Mouse (Mus musculus): ENCODE measurements around the gene Gstp3.

Gene Gstp3

DNA sequence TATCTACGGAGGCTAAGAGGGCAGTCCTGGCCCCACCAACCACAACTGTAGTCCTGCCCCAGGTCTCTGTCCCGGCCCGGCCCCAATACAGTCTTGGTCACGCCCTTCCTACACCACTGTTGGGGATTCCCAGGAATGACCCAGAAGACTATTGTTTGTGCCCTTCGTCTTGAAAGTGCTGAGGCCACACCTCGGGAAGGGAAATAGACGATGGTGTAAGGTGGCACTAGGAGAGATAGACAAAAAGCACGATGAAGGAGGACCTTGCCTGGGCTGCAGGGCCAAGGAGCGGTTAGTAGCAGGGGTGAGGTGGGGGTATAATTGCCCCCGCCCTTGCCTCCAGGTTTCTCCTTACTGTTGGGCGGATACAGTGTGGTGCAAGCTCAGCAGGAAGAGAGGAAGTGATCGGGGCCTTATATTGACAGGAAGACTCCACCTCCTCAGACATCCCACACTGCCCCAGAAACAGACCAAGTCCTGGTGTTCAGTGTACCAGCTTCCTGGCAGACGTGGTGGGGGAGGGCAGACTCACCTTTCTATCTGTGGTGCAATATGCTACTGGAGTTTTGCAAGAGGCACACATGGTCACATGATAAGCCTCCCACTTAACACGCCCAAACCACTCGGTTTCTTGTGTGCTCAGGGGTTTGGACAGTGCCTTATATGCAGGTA lies at the start of gene Gstp3:
Gene Gstp3 (minus strand): TSS at position 501 of the 672 bp plus-strand sequence.
- DNase-seq (ENCODE audit: low read depth, low spot score): peak; percentile 88

DNA sequence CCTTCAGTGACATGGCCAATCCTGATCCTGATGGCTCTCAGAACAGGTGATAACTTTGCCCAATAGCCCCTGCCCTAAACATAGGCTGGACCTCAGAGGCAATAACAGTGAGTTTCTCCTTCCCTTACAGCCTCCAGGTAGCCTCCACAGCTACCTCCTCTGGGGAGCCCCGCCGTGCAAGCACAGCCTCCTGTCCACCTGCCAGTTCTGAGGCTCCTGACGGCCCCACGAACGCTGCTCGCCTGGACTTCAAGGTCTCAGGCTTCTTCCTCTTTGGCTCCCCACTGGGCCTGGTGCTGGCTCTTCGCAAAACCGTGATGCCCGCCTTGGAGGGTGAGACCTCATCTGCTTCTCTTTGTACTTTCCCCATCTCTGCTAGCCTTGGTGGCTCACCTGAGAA lies 49.2 kb upstream of the Gstp3 start:
- DNase-seq (ENCODE audit: low read depth, low spot score): no peak

DNA sequence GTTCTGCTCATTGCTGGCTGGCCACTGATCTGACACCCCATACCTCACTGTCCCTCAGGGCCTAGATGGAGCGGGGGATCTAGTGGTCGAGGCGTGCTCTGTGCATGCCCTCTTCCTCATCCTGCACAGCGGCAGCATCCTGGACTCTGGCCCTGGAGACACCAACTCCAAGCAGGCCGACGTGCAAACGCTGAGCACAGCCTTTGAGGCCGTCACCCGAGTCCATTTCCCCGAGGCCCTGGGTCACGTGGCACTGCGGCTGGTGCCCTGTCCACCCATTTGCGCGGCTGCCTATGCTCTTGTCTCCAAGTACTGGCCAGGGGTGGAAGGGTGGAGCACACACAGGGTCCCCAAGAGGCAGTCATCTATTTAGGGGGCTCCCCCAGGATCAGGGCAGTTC lies 47.3 kb upstream of the Gstp3 start:
- no peak for DNase-seq (ENCODE audit: low read depth, low spot score)

DNA sequence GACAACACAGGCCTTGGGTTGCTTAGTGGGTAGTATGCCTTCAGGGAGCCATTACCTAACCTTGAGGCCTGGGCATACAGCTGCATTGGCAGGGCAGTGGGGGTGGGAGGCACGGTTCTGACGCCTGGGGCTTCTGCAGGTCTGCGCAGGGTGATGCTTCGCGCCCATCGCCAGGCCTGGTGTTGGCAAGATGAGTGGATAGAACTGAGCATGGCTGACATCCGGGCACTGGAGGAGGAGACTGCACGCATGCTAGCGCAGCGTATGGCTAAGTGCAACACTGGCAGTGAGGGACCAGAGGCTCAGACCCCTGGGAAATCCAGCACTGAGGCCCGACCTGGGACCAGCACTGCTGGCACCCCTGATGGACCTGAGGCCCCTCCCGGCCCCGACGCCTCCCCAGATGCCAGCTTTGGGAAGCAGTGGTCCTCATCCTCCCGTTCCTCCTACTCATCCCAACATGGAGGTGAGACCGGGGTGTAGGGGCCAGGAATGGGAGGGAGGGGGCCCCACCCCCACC lies 45.4 kb upstream of the Gstp3 start:
- DNase-seq (ENCODE audit: low read depth, low spot score): no peak

DNA sequence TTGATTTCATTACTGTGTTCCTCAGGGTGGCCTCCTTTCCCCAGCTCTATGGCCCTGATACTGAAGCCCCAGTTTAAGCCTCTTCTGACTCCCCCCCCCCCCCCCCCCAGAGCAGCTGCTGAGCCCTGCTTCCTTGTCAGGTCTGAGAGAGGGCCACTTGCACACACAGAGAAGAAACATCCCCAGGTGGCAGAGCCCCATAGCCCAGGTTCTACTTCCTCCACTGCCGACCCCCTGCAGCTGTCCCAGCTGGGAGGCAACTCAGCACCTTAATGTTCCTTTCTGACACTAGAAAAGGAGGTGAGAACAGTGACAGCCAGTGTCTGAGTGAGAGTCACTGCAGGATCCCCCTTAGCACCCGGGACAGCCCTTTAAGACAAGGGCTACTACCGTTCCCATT lies 44.4 kb upstream of the Gstp3 start:
- DNase-seq (ENCODE audit: low read depth, low spot score): no peak

DNA sequence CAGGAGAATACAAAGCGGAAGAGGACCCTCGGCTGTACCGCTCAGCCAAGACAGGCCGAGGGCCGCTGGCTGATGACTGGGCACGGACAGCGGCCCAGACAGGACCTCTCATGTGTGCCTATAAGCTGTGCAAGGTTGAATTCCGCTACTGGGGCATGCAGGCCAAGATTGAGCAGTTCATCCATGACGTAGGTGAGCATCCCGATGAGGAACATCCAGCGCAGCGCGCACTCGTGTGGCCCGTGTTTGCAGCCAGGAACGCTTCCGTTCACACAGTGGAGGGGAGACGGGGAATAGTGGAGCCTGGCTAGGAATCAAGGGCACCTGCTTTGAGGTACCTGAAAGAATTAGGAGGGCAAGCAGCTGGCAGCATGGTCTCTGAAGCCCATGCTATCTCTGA lies 43.9 kb upstream of the Gstp3 start:
- no peak for DNase-seq (ENCODE audit: low read depth, low spot score)

DNA sequence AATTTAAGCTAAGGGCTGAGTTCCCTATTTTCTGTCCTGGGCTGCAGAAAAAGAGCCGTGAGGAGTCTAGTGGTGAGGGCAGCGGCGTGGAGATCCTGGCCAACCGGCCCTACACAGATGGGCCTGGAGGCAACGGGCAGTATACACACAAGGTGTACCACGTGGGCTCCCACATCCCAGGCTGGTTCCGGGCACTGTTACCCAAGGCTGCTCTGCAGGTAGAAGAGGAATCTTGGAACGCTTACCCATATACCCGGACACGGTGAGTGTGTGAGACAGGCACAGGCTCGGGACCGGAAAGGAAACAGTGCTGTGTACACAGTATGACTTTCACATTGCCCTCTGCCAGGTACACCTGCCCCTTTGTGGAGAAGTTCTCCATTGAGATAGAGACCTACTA lies 43.3 kb upstream of the Gstp3 start:
- no peak for DNase-seq (ENCODE audit: low read depth, low spot score)

DNA sequence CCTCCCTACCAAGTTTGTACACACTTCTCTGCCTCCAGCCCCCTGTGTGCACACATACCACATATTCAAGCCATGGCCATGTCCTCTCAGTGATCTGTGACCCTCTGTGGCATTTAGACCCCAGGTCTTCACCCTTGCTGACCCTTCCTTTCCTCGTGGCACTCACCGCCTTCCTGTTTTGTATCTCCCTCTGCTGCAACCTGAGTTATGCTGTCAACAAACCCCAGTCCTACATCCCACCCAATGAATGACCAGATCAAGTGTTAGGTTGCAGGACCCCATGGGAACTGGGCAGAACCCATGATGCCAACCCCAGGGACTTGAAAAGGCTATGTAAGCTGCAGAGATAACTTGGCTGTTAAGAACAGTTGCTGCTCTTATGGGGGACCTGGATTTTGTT lies 42.7 kb upstream of the Gstp3 start:
- DNase-seq (ENCODE audit: low read depth, low spot score): no peak

DNA sequence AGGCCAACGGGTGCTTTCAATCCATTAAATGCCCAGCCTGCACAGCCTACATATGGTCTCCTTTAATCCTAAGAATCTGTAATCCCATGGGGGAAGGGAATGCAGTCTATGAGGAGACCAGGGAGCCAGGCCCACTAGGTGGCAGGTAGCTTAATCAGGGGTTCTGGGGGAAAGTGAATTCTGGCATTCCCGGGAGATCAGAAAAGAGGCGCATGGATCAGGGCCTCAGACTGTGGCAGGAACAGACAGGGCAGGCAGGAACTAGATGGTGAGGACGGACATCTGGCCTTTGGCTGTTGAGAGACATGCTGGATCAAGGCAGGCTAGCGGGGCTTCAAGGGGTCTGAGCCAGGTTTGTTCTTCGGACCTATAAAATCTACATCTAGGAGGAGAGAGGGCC lies 42.1 kb upstream of the Gstp3 start:
- no peak for DNase-seq (ENCODE audit: low read depth, low spot score)

DNA sequence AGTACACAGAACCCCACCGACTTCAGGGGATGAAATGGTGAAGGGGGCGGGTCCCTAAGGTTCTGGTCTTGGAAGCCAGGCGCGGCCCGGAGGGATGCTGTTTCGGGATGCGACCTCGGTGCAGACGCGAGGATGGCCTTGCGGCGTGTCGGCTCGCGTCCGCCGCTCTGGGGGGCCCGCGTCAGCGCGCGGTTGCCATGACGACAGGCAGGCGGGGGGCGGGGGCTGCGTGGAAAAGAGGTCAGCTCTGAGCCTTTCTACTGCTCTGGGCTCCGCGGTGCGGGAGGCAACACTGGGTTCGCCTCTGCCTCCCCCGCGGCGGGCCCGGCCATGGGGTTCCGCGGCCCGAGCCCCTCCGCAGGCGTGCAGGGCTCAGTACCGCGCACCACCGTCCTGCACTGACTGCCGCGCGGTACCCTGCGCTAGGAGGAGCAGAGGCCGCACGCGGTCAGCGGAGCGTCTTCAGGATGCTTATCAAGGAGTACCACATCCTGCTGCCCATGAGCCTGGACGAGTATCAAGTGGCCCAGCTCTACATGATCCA lies 41.4 kb upstream of the Gstp3 start:
- peak; percentile 49 for DNase-seq (ENCODE audit: low read depth, low spot score)

DNA sequence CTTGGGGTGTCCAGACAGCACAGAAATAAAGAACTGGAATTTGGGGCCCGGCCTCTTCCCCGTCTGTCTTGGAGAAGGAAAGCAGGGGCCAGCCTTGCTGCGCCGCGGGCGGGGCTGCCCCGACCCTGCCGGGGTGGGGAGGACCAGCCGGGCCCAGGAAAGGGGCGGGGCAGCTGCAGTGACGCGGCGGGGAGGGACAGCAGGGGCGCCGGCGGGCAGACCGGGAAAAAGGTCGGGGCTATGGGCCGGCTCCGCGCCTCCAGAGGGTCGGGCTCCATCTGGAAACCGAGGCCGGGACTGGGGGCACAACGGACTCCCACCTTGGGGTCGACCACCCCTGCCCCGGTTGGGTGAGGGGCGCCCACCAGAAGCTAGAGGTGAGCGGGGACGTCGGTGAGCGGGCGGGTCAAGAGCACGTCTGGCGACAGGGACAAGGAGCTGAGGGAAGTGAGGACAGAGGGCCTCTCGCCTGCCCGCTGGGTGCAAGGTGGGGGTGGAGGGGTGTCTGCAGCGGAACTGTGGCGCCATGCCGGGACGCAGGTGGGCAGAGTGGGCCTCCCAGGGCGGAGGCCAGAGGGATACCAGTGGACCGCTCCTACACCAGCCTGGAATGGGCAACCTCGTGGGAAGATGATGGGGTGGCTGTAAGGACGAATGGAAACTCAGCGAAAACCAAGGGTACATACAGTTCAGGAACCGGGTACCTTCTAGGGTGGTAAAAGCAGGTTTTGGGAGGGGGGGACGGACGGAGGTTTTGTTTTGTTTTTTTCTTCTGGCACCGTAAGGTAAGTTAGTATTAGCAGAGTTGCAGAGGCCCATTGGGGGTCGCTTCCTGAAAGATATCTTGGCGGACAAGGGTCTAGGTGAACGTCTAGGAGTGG lies 40.7 kb upstream of the Gstp3 start, which contains the start of gene Pitpnm1:
Gene Pitpnm1 (plus strand): TSS at position 162 of the 881 bp plus-strand sequence.
- DNase-seq (ENCODE audit: low read depth, low spot score): no peak

DNA sequence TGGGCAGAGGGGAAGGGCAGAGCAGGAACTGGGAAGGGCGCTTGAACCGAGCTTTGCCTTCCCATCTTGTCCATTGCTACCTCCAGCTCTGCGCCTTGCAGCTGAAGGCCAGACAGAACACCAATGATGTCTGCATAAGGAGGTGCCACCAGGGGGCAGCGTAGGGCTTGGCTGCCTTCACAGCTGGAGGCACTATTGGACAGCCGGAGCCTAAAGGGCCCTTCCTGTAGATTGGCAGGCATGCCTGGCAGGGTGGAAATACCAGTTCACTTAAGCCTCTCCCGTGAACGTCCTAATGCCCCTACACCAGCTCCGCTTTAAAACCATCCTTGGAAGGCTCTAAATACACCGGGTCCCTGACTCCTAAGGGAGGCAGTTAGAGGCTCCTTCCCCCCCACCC lies 39.7 kb upstream of the Gstp3 start:
- DNase-seq (ENCODE audit: low read depth, low spot score): peak; percentile 82

DNA sequence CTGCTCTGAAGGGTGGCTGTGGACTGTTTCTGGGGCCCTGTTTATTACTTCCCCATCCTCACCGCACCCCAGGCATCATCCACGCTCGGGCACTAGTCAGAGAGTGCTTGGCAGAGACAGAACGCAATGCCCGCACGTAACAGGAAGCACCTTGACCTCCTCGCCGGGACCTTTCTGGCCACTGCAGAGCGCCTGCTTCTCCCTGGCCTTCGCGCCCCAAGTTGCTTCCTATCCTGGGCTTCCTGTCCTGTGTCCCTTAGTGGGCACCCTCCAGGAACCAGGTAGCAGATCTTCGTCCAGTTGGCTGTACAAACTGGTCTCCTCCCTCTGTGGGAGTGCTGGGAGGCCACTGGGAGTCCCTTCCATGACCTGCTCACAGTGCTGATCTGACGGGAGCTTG lies 39.1 kb upstream of the Gstp3 start:
- no peak for DNase-seq (ENCODE audit: low read depth, low spot score)

DNA sequence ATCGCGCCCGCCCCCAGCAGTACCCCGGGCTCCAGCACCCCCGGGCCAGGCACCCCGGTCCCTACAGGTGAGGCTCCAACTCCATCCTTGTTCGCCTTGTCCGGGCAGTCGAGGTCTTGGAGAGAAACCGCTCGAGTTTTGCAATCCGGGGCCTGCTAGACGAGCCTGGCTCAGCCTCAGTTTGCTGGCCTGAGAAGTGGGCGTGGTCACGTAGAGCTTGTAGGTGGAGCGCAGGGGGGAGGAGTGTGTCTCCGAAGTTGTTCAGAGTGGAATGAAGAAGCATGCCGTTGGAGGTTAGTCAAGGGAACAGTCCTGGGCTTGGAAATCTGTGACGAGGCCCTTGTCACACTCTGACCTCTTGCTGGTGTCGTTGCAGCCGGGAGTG lies 38.1 kb upstream of the Gstp3 start:
- peak; percentile 96 for DNase-seq (ENCODE audit: low read depth, low spot score)

DNA sequence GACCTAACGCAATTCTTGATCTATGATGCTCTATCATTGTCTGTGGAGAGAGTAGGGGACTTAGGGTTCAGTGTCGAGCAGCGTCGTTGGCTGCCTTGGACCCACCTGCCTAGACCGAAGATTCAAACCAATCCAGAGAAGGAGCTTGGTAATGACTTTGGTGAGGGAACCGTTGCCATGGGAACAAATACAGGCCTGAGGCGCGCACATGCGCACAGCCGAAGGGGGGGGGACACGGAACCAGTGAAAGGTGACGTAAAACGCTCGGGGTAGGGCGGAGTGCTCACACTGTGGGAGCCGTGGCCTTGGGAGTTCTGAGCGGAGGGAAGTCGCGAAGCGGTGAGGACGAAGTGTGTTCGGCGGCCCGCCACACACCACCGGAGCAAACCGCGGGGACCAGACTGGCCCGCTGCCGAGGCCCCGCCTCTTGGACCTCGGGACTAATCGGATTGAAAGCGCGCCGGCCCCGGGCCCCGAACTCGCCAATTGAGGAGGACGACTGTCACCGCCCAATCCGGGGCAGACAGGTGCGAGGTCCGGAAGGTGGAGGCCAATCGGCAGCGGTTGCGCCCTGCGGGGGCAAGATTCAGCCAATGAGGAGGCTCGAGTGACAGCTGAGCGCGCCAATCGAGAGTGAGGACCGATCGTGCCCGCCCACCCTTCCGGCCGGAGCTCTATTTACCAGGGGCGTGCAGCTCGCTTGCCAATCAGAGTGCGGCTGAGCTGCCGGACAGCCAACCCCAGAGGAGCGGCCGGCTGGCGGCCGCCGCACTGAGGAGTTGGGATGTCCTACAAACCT lies 37.5 kb upstream of the Gstp3 start, which contains the start of gene Cdk2ap2:
Gene Cdk2ap2 (plus strand): TSS at position 541 of the 799 bp plus-strand sequence.
- peak; percentile 99 for DNase-seq (ENCODE audit: low read depth, low spot score)

DNA sequence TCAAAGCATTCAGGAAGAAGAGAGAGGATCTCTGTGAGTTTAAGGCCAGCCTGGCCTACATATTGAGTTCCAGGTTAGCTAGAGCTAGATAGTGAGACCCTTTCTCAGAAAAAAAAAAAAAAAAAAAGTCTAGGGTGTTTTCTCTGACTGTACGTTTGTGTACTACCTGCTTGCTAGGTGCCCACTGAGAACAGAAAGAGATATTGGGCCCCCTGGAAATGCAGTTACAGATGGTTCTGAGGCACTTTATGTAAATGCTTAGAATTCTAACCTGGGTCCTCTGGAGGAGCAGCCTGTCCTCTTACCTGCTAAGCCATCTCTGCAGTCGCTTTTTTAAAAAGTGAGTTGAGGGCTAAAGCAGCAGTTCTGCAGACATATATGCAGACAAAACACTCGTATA lies 36.4 kb upstream of the Gstp3 start:
- DNase-seq (ENCODE audit: low read depth, low spot score): no peak

DNA sequence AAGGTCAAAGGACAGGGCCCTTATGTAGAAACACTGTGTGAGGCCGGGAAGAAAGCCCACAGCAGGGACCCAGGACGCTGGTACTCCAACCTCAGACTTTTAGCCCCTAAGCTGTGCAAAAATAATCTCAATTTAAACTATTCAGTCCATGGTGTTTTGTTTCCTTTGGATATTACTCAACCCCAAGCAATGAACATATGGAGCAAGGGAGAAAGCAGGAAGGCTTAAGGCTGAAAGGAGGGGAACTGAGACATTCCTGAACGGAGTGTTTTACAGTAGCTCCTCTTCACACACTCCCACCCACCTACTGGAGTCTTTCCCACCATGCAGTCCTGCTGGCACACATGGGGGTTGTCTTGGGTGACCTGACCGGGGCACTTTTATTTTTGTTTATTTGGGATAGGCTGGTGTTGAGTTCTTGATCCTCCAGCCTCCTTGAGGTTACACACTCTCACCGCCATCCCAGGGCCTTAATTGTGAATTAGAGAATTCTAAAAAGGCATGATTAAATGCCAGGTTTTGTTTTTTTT lies 35.5 kb upstream of the Gstp3 start:
- DNase-seq (ENCODE audit: low read depth, low spot score): no peak

DNA sequence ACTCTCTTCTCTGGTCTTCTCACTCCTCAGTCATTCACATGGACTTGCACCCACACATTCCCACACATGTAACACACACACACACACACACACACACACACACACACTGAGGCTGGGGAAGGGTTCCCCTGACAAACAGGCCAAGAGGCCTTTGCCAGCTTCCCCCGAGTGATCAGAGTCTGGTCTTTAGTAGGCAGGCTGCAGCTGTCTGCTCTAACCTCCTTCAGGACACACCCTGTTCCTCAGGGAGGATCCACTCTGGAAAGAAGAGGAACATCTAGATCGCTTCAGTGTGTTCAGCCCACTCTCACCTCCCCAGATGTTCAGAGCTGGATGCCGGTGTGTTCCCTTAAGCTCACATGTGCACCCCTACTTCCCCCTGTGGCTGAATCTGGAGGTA lies 35.0 kb upstream of the Gstp3 start:
- DNase-seq (ENCODE audit: low read depth, low spot score): no peak

DNA sequence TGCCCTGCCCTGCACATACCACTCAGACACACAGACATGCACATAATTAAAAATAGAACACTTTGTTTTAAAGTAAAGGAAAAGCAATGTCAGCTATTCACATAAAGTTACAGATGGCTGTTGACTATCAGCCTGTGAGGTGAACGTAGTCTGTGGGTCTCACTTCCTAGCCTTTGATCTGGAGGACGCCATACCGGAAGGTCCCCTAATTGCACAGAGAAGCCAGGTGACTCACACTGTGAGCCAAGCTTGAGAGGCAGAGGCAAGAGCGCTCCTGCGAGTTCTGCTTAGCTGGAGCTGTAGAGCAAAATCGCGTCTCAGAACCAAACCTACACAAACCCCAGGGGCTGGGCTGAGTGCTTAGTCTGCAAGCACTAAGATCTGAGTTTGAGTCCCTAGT lies 34.4 kb upstream of the Gstp3 start:
- peak; percentile 32 for DNase-seq (ENCODE audit: low read depth, low spot score)

DNA sequence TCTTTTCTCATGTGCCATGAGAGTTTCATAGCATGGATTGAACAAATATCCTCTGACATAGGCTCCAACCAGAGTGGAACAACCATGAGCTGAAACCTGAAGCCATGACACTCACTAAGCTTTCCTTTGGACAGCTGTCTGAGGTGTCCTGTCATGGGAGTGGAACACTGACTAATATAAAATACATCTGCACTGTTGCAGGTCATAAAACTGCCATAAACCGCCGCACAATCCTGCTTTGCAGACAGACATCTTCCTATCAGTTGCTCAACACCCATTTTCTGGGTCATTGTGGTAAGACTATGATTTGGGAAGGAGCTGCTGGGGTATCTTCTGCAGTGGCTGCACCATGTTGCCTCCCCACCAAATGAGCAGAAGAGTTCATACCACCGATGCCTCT lies 33.4 kb upstream of the Gstp3 start:
- no peak for DNase-seq (ENCODE audit: low read depth, low spot score)

DNA sequence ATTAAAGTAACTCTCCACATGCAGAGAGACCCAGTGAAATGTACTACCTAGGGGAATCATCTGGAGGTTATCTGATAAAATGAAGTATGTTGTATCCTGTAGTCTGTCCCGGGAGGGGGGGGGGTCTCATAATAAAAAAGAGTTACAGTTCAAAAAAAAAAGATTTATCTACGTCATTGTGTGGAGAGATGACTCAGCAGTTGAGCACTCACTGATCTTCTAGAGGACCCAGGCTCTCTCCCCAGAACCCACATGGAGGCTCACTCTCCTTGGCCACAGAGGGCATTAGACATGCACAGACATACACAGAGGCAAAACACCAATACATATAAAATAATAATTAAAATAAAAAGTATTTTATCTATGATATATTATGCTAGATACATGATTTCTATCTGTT lies 32.0 kb upstream of the Gstp3 start:
- no peak for DNase-seq (ENCODE audit: low read depth, low spot score)

Measured in R1 (cell line).